Mouse (Mus musculus) liver, embryonic 11.5 days (tissue): ENCODE measurements around the gene Gnao1. TPM values are rescaled to one million over a fixed set of nuclear protein-coding genes. Genes with fewer than 3 reads are reported as not detected.

Source experiments
- ATAC-seq: fragments of 200-750 bp; cut with Nextera tagmentation; replicated peaks from 2 replicates; pipeline ENCODE4 v1.8.0; 2017; ENCODE audit warnings: moderate number of reproducible peaks, mild to moderate bottlenecking, moderate TSS enrichment, moderate library complexity; ENCODE audit not compliant: low FRiP score
- DNase-seq: peaks from one replicate; pipeline ENCODE4 v3.0.0-alpha.2; 2017; ENCODE audit warnings: low spot score
- H3K27ac ChIP-seq: fragments of 300-500 bp; sonication (generic); 2 replicates; pipeline ENCODE4 v1.5.1; 2014; ENCODE audit warnings: mild to moderate bottlenecking, low read depth, low read length, control low read depth
- H3K27me3 ChIP-seq: fragments of 300-500 bp; sonication (generic); replicated peaks from 2 replicates; pipeline ENCODE4 v1.6.1; 2014; ENCODE audit warnings: low read length, mixed read lengths; ENCODE audit not compliant: control insufficient read depth, insufficient read depth
- H3K36me3 ChIP-seq: fragments of 300-500 bp; sonication (generic); 2 replicates; pipeline ENCODE4 v1.6.1; 2014; ENCODE audit warnings: mild to moderate bottlenecking, low read length, moderate library complexity, mixed read lengths; ENCODE audit not compliant: control insufficient read depth, insufficient read depth
- H3K4me1 ChIP-seq: fragments of 300-500 bp; sonication (generic); replicated peaks from 2 replicates; pipeline ENCODE4 v1.6.1; 2014; ENCODE audit warnings: low read length, mixed read lengths; ENCODE audit not compliant: control insufficient read depth, insufficient read depth
- H3K4me2 ChIP-seq: fragments of 300-500 bp; sonication (generic); 2 replicates; pipeline ENCODE4 v1.6.1; 2014; ENCODE audit warnings: mild to moderate bottlenecking, control low read depth, moderate library complexity
- H3K4me3 ChIP-seq: fragments of 300-500 bp; sonication (generic); 2 replicates; pipeline ENCODE4 v1.5.1; 2014; ENCODE audit warnings: low read depth, low read length, control low read depth
- H3K9ac ChIP-seq: fragments of 300-500 bp; sonication (generic); 2 replicates; pipeline ENCODE4 v1.6.1; 2014; ENCODE audit warnings: low read depth, low read length, control low read depth
- H3K9me3 ChIP-seq: fragments of 300-500 bp; sonication (generic); 2 replicates; pipeline ENCODE4 v1.6.1; 2016; ENCODE audit warnings: low read length, inconsistent platforms, mixed read lengths; ENCODE audit not compliant: control insufficient read depth
- WGBS: fragments of 180-500 bp; shearing (Covaris S2); extraction: QIAGEN DNeasy Blood & Tissue Kit; methylation state at CpG from one replicate; pipeline ENCODE4 v1.1.7; 2014; 5-methylcytosine and 5-hydroxymethylcytosine counted together
- polyA plus RNA-seq: library from polyadenylated mRNA; unstranded; fragments of >200 nt; fragmentation: Nextera tagmentation; extraction: Ambion mirVana; gene quantifications from 2 replicates; pipeline ENCODE4 v1.2.1, GENCODE M21; 2014

Gene Gnao1
- polyA plus RNA-seq, 1 experiment from 2014 or later = 2.4 TPM

- ATAC-seq (no peak; the same call in 1 of the 2 replicates), DNase-seq (peak; percentile 64)
- WGBS = 17% methylated on average over 6 of the region's 6 CpGs
- Histone ChIP-seq H3K4me3 (no peak overlapping the region), H3K9me3 (no peaks in the 10 kb centered on the region), H3K4me2 (no peak overlapping the region), H3K27ac (no peak overlapping the region), H3K36me3 (no peaks in the 10 kb centered on the region), H3K9ac (no peak overlapping the region), H3K4me1 (no peaks in the 10 kb centered on the region), H3K27me3 (no peaks in the 10 kb centered on the region)
Measured at GRCm38 (mm10) chr8:93932873-93933272, 123.1 kb downstream of the Gnao1 start.

- ATAC-seq = no peak
- H3K27me3 ChIP-seq = no peaks in the 10 kb centered on the region
Measured at GRCm38 (mm10) chr8:93933288-93933687, 123.5 kb downstream of the Gnao1 start.

GRCm38 (mm10) chr8:93938193-93938592 lies 128.4 kb downstream of the Gnao1 start:
- no peaks in the 10 kb centered on the region for H3K4me1 ChIP-seq
- H3K27me3 ChIP-seq = no peaks in the 10 kb centered on the region
- no peak overlapping the region for H3K4me3 ChIP-seq
- no peak overlapping the region for H3K4me2 ChIP-seq
- H3K36me3 ChIP-seq = no peaks in the 10 kb centered on the region
- no peaks in the 10 kb centered on the region for H3K9me3 ChIP-seq
- H3K27ac ChIP-seq = no peak overlapping the region
- no peak for ATAC-seq
- no peak overlapping the region for H3K9ac ChIP-seq
- 73% methylated on average over 3 of the region's 3 CpGs for WGBS
- DNase-seq = no peak

More at GRCm38 (mm10) chr8:93933288-93933687, 123.5 kb downstream of the Gnao1 start:
- Histone ChIP-seq H3K4me2 (no peak overlapping the region), H3K4me3 (no peak overlapping the region), H3K36me3 (no peaks in the 10 kb centered on the region), H3K9me3 (no peaks in the 10 kb centered on the region), H3K9ac (no peak overlapping the region), H3K27ac (no peak overlapping the region), H3K4me1 (no peaks in the 10 kb centered on the region)
- 74% methylated on average over 2 of the region's 2 CpGs for whole genome bisulfite sequencing
- DNase-seq = no peak

- no peak overlapping the region for H3K4me2 ChIP-seq
- DNase-seq (no peak), ATAC-seq (no peak)
- no peak overlapping the region for H3K9ac ChIP-seq
- no peaks in the 10 kb centered on the region for H3K27me3 ChIP-seq
- H3K36me3 ChIP-seq = no peaks in the 10 kb centered on the region
- 57% methylated on average over 11 of the region's 11 CpGs for WGBS
- H3K4me3 ChIP-seq = no peak overlapping the region
- H3K9me3 ChIP-seq = no peaks in the 10 kb centered on the region
- no peaks in the 10 kb centered on the region for H3K4me1 ChIP-seq
- no peak overlapping the region for H3K27ac ChIP-seq
Measured at GRCm38 (mm10) chr8:93940542-93941423, 131.0 kb downstream of the Gnao1 start.

- no peaks in the 10 kb centered on the region for H3K9me3 ChIP-seq
- H3K4me3 ChIP-seq = no peak overlapping the region
- ATAC-seq = no peak; the same call in 1 of the 2 replicates
- no peak overlapping the region for H3K9ac ChIP-seq
- no peak for DNase-seq
- H3K36me3 ChIP-seq = no peaks in the 10 kb centered on the region
- H3K27me3 ChIP-seq = no peaks in the 10 kb centered on the region
- WGBS = 45% methylated on average over 4 of the region's 4 CpGs
- H3K27ac ChIP-seq = no peak overlapping the region
- no peak overlapping the region for H3K4me2 ChIP-seq
- no peaks in the 10 kb centered on the region for H3K4me1 ChIP-seq
Measured at GRCm38 (mm10) chr8:93941636-93942054, 131.9 kb downstream of the Gnao1 start.

GRCm38 (mm10) chr8:93945781-93946180 lies 136.0 kb downstream of the Gnao1 start:
- Histone ChIP-seq H3K9me3 (no peaks in the 10 kb centered on the region), H3K27ac (no peak overlapping the region), H3K36me3 (no peaks in the 10 kb centered on the region), H3K4me1 (no peaks in the 10 kb centered on the region), H3K27me3 (no peaks in the 10 kb centered on the region), H3K4me3 (no peak overlapping the region), H3K9ac (no peak overlapping the region), H3K4me2 (no peak overlapping the region)
- DNase-seq = no peak
- WGBS = 64% methylated on average over 4 of the region's 4 CpGs
- ATAC-seq = no peak

- 96% methylated on average over 1 of the region's 1 CpGs for WGBS
Measured at GRCm38 (mm10) chr8:93946397-93946796, 136.6 kb downstream of the Gnao1 start.

GRCm38 (mm10) chr8:93950133-93950532 lies 140.4 kb downstream of the Gnao1 start:
- no peak overlapping the region for H3K4me2 ChIP-seq
- no peak for ATAC-seq

More at GRCm38 (mm10) chr8:93946397-93946796, 136.6 kb downstream of the Gnao1 start:
- Histone ChIP-seq H3K4me3 (no peak overlapping the region), H3K27ac (no peak overlapping the region), H3K9me3 (no peaks in the 10 kb centered on the region), H3K9ac (no peak overlapping the region), H3K4me1 (no peaks in the 10 kb centered on the region), H3K27me3 (no peaks in the 10 kb centered on the region), H3K4me2 (no peak overlapping the region), H3K36me3 (no peaks in the 10 kb centered on the region)
- ATAC-seq (peak; percentile 37; the same call in 1 of the 2 replicates), DNase-seq (no peak)

GRCm38 (mm10) chr8:93952511-93952910 lies 142.7 kb downstream of the Gnao1 start:
- H3K27ac ChIP-seq = no peak overlapping the region
- no peaks in the 10 kb centered on the region for H3K36me3 ChIP-seq
- no peak overlapping the region for H3K4me3 ChIP-seq
- H3K4me1 ChIP-seq = no peaks in the 10 kb centered on the region
- DNase-seq (no peak), ATAC-seq (no peak)
- 79% methylated on average over 9 of the region's 9 CpGs for WGBS
- H3K9me3 ChIP-seq = no peaks in the 10 kb centered on the region
- H3K9ac ChIP-seq = no peak overlapping the region
- no peak overlapping the region for H3K4me2 ChIP-seq
- H3K27me3 ChIP-seq = no peaks in the 10 kb centered on the region

More at GRCm38 (mm10) chr8:93950133-93950532, 140.4 kb downstream of the Gnao1 start:
- no peaks in the 10 kb centered on the region for H3K27me3 ChIP-seq
- no peak overlapping the region for H3K9ac ChIP-seq
- no peaks in the 10 kb centered on the region for H3K36me3 ChIP-seq
- H3K4me3 ChIP-seq = no peak overlapping the region
- 75% methylated on average over 14 of the region's 14 CpGs for WGBS
- no peak for DNase-seq
- no peaks in the 10 kb centered on the region for H3K4me1 ChIP-seq
- H3K27ac ChIP-seq = no peak overlapping the region
- no peaks in the 10 kb centered on the region for H3K9me3 ChIP-seq
